Mouse (Mus musculus): Measurements from ENCODE around the gene Smim12. TPM values are rescaled to one million over a fixed set of nuclear protein-coding genes. Genes with fewer than 3 reads are reported as not detected.

Gene Smim12
- total and polyA plus RNA-seq, 3 experiments, result 30.9 to 33.6 (median 31.3) TPM

DNA sequence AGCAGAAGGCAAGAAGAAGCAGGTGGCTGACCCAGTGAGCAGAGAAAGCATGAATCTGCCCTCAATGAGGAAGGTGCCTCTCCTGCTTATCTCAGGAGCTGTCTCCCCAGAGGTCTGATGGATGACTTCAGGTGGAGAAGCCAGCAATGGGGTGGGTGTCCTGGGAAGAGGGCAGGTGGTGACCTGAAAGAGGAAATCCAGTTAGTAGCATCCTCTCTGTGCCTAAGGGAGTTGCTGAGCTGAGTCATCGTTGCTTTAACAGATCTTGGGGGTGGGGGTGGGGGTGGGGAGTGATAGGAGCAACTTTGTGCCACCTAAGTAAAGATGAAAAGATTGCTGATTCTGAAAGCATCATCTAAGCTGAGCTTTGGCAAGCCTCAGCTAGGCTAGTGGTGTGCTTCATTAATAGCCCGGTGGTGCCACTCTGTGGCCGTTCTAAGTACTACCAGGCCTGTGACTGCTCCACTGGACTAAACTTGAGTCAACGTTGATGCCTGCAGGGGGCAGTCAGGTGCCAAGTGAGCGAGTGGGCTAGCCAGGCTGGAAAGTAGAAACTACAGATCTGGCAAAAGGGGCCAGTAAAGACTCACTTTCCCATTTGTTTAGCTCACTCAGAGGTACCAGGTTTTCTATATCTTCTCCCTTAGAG is 6.2 kb downstream of the Smim12 start (continued):
- TF ChIP-seq JUND (conservative IDR thresholded peaks at IDR 0.05; ENCODE audit: low read depth, low read length) (no peak), CHD2 (IDR thresholded peaks at IDR 0.05; ENCODE audit: low read length) (no peak), ZC3H11A (IDR thresholded peaks at IDR 0.05; ENCODE audit: low read depth, low read length) (peak; percentile 61), ELF1 (IDR thresholded peaks at IDR 0.05; ENCODE audit: low read depth, low read length) (0 out of 2 replicates have a peak, but pooled peaks have one; percentile 42), JUN (IDR thresholded peaks at IDR 0.05; ENCODE audit: insufficient read depth, low read depth, low read length) (no peak), KAT2A (IDR thresholded peaks at IDR 0.05; ENCODE audit: insufficient replicate concordance, low read length) (no peak), TBP (conservative IDR thresholded peaks at IDR 0.05; ENCODE audit: low read depth, low read length) (no peak), E2F4 (IDR thresholded peaks at IDR 0.05; ENCODE audit: insufficient replicate concordance, low read depth, low read length) (no peak), SMC3 (IDR thresholded peaks at IDR 0.05; ENCODE audit: low read depth, low read length) (peak; percentile 88), PAX5 (IDR thresholded peaks at IDR 0.05; ENCODE audit: low read length) (no peak), MAX (IDR thresholded peaks at IDR 0.05; ENCODE audit: low read length) (no peak; the same call in 1 of the 2 replicates), ZMIZ1 (IDR thresholded peaks at IDR 0.05; ENCODE audit: low read depth, low read length) (no peak), MXI1 (IDR thresholded peaks at IDR 0.05; ENCODE audit: low read depth, low read length) (no peak)

- Histone ChIP-seq H3K79me2 (replicated peaks; ENCODE audit: control insufficient read depth, extremely low read depth, insufficient read depth, poor library complexity, severe bottlenecking) (no peaks in the 10 kb centered on the region), H3K36me3 (replicated peaks in 1 of 2; ENCODE audit: control insufficient read depth in 1 of 2, insufficient read depth in 1 of 2, low read length in 1 of 2) (peaks cover 8 to 21% of the 10 kb centered on the region in 2 experiments), H3K9me3 (replicated peaks; ENCODE audit: low read length) (no peaks in the 10 kb centered on the region), H3K4me3 (replicated peaks in 1 of 3; ENCODE audit: low read depth in 2 of 3, low read length in 2 of 3, poor library complexity in 1 of 3) (no peak overlapping the region), H3K27ac (ENCODE audit: insufficient read depth, low read depth) (no peak overlapping the region), H3K4me1 (ENCODE audit: control insufficient read depth in 1 of 2, insufficient read depth in 2 of 2) (peaks cover 0 to 8% of the 10 kb centered on the region in 2 experiments; a peak in 2 of 4 replicates), H3K27me3 (replicated peaks) (peaks cover 22% of the 10 kb centered on the region), H3K4me2 (ENCODE audit: insufficient read depth, low read depth, poor library complexity, severe bottlenecking) (no peak overlapping the region), H3K9ac (ENCODE audit: insufficient read depth, low read depth) (no peak overlapping the region)
- dilution Hi-C loops (cut with MboI; ENCODE audit: extremely low pct_ligation_motif_present, extremely low pct_unique_long_range_greater_than_20kb, low sequenced_read_pairs) (no loop called here), in situ Hi-C loops (cut with MboI; ENCODE audit: low pct_ligation_motif_present, low pct_unique_long_range_greater_than_20kb, low sequenced_read_pairs) (no loop called here)
- no peak for TF ChIP-seq USF2 (conservative IDR thresholded peaks at IDR 0.05; ENCODE audit: low read depth, low read length)
- DNase-seq (ENCODE audit: extremely low read depth), result no peak
These were observed 8.5 kb downstream of the Smim12 start for GRCm38 (mm10) chr4:127251963-127252585.

GRCm38 (mm10) chr4:127256739-127257138 is 13.2 kb downstream of the Smim12 start:
- no peak overlapping the region for H3K27ac ChIP-seq (ENCODE audit: insufficient read depth, low read depth)
- in situ Hi-C loops (cut with MboI; ENCODE audit: low pct_ligation_motif_present, low pct_unique_long_range_greater_than_20kb, low sequenced_read_pairs) (no loop called here), dilution Hi-C loops (cut with MboI; ENCODE audit: extremely low pct_ligation_motif_present, extremely low pct_unique_long_range_greater_than_20kb, low sequenced_read_pairs) (no loop called here)
- no peaks in the 10 kb centered on the region for H3K79me2 ChIP-seq (replicated peaks; ENCODE audit: control insufficient read depth, extremely low read depth, insufficient read depth, poor library complexity, severe bottlenecking)
- peaks cover 59% of the 10 kb centered on the region for H3K27me3 ChIP-seq (replicated peaks)
- no peaks in the 10 kb centered on the region for H3K9me3 ChIP-seq (replicated peaks; ENCODE audit: low read length)
- H3K36me3 ChIP-seq (replicated peaks in 1 of 2; ENCODE audit: control insufficient read depth in 1 of 2, insufficient read depth in 1 of 2, low read length in 1 of 2), result no peaks in the 10 kb centered on the region
- no peak overlapping the region for H3K4me2 ChIP-seq (ENCODE audit: insufficient read depth, low read depth, poor library complexity, severe bottlenecking)
- no peak overlapping the region for H3K4me3 ChIP-seq (replicated peaks in 1 of 3; ENCODE audit: low read depth in 2 of 3, low read length in 2 of 3, poor library complexity in 1 of 3)
- TF ChIP-seq MXI1 (IDR thresholded peaks at IDR 0.05; ENCODE audit: low read depth, low read length) (no peak), CTCF (conservative IDR thresholded peaks at IDR 0.05 in 1 of 2, IDR thresholded peaks at IDR 0.05 in 1 of 2; ENCODE audit: low read depth in 2 of 2, low read length in 2 of 2) (no peak), CHD1 (IDR thresholded peaks at IDR 0.05; ENCODE audit: low read depth, low read length) (no peak), ZNF384 (IDR thresholded peaks at IDR 0.05; ENCODE audit: low read depth, low read length) (no peak), EP300 (IDR thresholded peaks at IDR 0.05; ENCODE audit: low read length) (no peak), USF2 (conservative IDR thresholded peaks at IDR 0.05; ENCODE audit: low read depth, low read length) (no peak), ETS1 (conservative IDR thresholded peaks at IDR 0.05; ENCODE audit: low read depth, low read length) (no peak), ELF1 (IDR thresholded peaks at IDR 0.05; ENCODE audit: low read depth, low read length) (no peak), BHLHE40 (IDR thresholded peaks at IDR 0.05; ENCODE audit: low read depth, low read length) (no peak), PAX5 (IDR thresholded peaks at IDR 0.05; ENCODE audit: low read length) (no peak), MYC (IDR thresholded peaks at IDR 0.05; ENCODE audit: low read depth, low read length) (no peak)
- H3K9ac ChIP-seq (ENCODE audit: insufficient read depth, low read depth), result no peak overlapping the region
- H3K4me1 ChIP-seq (ENCODE audit: control insufficient read depth in 1 of 2, insufficient read depth in 2 of 2), result no peaks in the 10 kb centered on the region
- no peak for DNase-seq (ENCODE audit: extremely low read depth)

All from CH12.LX (cell line).